Mouse (Mus musculus) limb, embryonic 13.5 days (tissue): ENCODE measurements at regions not wholly inside any gene's neighbourhood (a gene's known extent, or its start where the extent isn't known, plus 50 kb on each side); places are given as distances from the start of the nearest gene placed in this dataset.

Experiments
- ATAC-seq: fragments of 200-750 bp; cut with Nextera tagmentation; 2 replicates; pipeline ENCODE4 v1.8.0; 2017; ENCODE audit warnings: low read depth, moderate number of reproducible peaks, moderate TSS enrichment; ENCODE audit not compliant: low FRiP score
- H3K27ac ChIP-seq: fragments of 300-500 bp; sonication (generic); 2 replicates; pipeline ENCODE4 v1.5.1; 2015; ENCODE audit warnings: inconsistent platforms, mild to moderate bottlenecking, moderate library complexity
- H3K27me3 ChIP-seq: fragments of 300-500 bp; sonication (generic); 2 replicates; pipeline ENCODE4 v1.6.1; 2015; ENCODE audit warnings: mild to moderate bottlenecking, inconsistent platforms
- H3K36me3 ChIP-seq: fragments of 300-500 bp; sonication (generic); 2 replicates; pipeline ENCODE4 v1.6.1; 2015; ENCODE audit warnings: inconsistent platforms, mild to moderate bottlenecking, moderate library complexity
- H3K4me1 ChIP-seq: fragments of 300-500 bp; sonication (generic); 2 replicates; pipeline ENCODE4 v1.6.1; 2015; ENCODE audit warnings: inconsistent platforms
- H3K4me2 ChIP-seq: fragments of 300-500 bp; sonication (generic); replicated peaks from 2 replicates; pipeline ENCODE4 v1.6.1; 2015; ENCODE audit warnings: inconsistent platforms, mild to moderate bottlenecking, moderate library complexity
- H3K4me3 ChIP-seq: fragments of 300-500 bp; sonication (generic); 2 replicates; pipeline ENCODE4 v1.5.1; 2015; ENCODE audit warnings: moderate library complexity, mild to moderate bottlenecking, inconsistent platforms
- H3K9ac ChIP-seq: fragments of 300-500 bp; sonication (generic); 2 replicates; pipeline ENCODE4 v1.6.1; 2015; ENCODE audit warnings: mild to moderate bottlenecking, inconsistent platforms
- H3K9me3 ChIP-seq: fragments of 300-500 bp; sonication (generic); 2 replicates; pipeline ENCODE4 v1.6.1; 2016; ENCODE audit warnings: inconsistent platforms
- WGBS: fragments of 180-500 bp; shearing (Covaris S2); methylation state at CpG from one replicate; pipeline ENCODE4 v1.1.7; 2015; 5-methylcytosine and 5-hydroxymethylcytosine counted together

DNA sequence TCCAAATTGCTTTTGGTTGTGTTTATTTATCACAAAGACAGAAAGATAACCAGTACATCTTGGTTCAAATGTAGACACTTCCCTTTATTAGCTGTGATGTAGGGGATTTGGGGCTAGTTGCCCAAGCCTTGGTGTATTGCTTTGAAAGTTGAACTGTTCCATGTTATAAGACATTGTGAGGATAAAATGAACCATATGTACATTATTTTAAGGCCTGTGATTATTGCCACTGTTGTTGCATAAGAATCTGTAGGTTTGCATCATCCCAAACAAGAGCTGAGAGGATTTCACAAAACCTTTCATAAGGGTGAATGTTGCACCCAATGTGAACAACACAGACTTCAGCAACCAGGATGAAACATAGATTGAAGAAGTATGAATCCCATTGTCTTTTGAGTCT, 145.7 kb upstream of the Tnfaip3 start:
- Histone ChIP-seq H3K4me3 (no peak overlapping the region), H3K9me3 (no peaks in the 10 kb centered on the region), H3K27ac (no peak overlapping the region), H3K36me3 (no peaks in the 10 kb centered on the region), H3K9ac (no peak overlapping the region), H3K4me1 (no peaks in the 10 kb centered on the region), H3K27me3 (no peaks in the 10 kb centered on the region), H3K4me2 (no peak overlapping the region)
- ATAC-seq, result no peak

DNA sequence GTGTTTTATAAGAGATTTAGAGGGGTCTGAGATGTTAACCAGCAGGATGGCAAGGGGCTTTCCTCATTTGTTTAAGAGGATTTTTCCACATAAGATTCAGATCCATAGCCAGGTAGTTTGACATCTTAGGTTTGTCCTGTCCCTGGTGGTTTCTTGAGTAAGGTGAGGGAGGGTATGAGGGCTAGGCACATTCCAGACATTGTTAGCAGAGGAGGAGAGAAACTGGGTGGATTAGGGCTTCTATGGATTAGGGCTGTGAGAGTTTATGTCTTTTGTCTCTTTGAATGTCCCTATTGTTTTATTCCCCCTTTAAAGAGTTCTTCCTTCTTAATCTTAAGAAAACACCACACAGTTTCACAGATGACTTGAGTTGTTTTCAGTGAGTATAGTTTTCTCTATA, 138.6 kb upstream of the Tnfaip3 start:
- H3K9me3 ChIP-seq, result no peaks in the 10 kb centered on the region
- H3K4me2 ChIP-seq, result no peak overlapping the region
- H3K36me3 ChIP-seq, result no peaks in the 10 kb centered on the region
- no peak overlapping the region for H3K9ac ChIP-seq
- ATAC-seq, result no peak
- no peak overlapping the region for H3K27ac ChIP-seq
- H3K4me3 ChIP-seq, result no peak overlapping the region
- H3K27me3 ChIP-seq, result no peaks in the 10 kb centered on the region
- H3K4me1 ChIP-seq, result no peaks in the 10 kb centered on the region

DNA sequence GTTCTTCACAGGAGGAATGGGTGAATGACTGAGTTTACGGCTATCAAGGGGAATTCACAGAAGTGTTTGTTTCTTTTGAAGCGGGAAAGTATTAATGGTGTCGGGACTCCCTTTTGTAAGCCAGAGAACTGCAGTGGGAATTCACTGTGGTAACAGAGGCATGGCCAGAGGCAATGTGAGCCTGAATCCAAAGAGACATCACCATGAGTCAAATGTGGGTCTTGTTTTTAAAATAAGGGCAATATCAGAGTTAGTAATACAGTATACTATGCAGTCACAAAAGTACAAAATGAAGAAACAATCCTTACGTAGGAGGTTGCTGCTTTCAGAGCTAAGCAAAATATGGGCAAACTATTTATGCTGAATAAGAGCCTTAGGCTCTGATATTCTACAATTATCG, 137.3 kb upstream of the Tnfaip3 start:
- ATAC-seq, result no peak
- Histone ChIP-seq H3K9ac (no peak overlapping the region), H3K4me3 (no peak overlapping the region), H3K9me3 (no peaks in the 10 kb centered on the region), H3K36me3 (no peaks in the 10 kb centered on the region), H3K27me3 (no peaks in the 10 kb centered on the region), H3K4me2 (no peak overlapping the region), H3K4me1 (no peaks in the 10 kb centered on the region), H3K27ac (no peak overlapping the region)
- WGBS, result 74% methylated on average over 5 of the region's 5 CpGs

DNA sequence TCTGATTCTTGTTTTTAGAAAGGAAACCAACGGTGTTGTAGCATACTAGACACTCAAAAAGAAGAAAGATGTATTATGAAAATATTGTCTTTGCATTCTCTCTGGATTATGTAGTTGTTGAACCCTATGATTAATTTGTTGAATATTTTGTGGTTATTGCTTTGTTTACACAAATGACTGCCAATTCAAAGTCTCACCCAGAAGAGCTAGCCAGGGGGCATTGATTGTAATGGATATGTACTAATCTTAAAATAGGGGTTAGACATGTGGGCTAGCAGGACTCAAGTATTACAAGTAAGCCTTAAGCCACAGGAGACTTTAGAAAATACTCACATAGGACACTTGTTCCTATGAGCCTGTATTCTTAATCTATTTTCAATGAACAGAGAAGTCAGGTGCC, 135.3 kb upstream of the Tnfaip3 start:
- no peak overlapping the region for H3K4me3 ChIP-seq
- H3K36me3 ChIP-seq, result no peaks in the 10 kb centered on the region
- H3K4me2 ChIP-seq, result no peak overlapping the region
- no peaks in the 10 kb centered on the region for H3K4me1 ChIP-seq
- WGBS, result 87% methylated on average over 1 of the region's 1 CpGs
- H3K9ac ChIP-seq, result no peak overlapping the region
- H3K27ac ChIP-seq, result no peak overlapping the region
- H3K9me3 ChIP-seq, result no peaks in the 10 kb centered on the region
- no peak for ATAC-seq
- H3K27me3 ChIP-seq, result no peaks in the 10 kb centered on the region

DNA sequence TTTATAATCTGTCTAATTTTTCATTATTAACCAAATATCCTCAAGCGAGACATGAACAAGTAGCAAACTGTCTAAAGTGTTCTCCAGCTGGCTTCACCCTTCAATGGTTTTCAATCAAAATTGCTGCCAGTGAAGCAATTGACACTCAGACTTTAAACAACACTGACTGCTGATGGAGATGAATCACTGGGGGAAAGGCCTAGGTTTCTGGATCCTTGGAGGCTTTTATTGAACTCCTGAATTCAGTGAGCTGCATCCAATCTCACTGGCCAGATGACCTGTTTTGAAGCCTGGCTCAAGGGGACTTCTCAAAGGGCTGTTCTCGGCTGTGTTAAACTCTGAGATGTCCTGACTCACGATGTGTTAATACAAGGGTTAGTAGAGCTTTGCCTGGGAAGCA, 134.5 kb upstream of the Tnfaip3 start:
- no peaks in the 10 kb centered on the region for H3K4me1 ChIP-seq
- no peaks in the 10 kb centered on the region for H3K9me3 ChIP-seq
- H3K9ac ChIP-seq, result no peak overlapping the region
- 36% methylated on average over 3 of the region's 3 CpGs for WGBS
- no peaks in the 10 kb centered on the region for H3K36me3 ChIP-seq
- H3K4me3 ChIP-seq, result no peak overlapping the region
- no peaks in the 10 kb centered on the region for H3K27me3 ChIP-seq
- H3K4me2 ChIP-seq, result no peak overlapping the region
- no peak overlapping the region for H3K27ac ChIP-seq
- no peak for ATAC-seq

DNA sequence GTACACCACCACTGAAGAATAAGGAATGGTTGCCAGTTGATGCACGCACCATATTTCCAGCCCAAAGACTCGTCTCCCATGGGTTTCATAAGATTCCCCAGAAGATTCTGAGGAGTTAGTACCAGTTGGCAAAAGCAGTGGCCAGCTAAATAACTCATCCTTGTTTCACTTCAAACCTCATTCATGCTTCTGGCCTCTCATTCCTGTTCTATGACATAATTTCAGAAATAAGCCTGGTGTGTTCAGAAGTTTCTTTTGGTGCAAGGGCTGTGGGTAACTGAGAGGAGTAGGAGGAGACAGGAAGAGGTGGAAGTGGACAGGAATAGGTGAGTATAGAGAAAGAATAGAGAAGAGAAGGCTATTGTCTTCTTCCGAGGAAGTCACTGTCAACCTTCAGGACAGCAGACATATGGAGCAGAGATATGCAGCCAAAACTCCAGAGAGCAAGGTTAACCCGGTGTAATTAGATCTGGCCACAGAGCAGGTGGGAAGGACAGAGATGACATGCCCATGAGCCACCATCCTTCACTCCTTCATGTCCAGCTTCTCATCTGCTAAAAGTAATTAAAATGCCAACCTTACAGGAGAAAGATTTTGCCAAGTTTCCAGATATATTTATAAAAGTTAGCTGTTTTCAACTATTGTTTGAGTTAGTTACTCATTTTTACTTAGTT, 133.9 kb upstream of the Tnfaip3 start:
- WGBS, result 71% methylated on average over 4 of the region's 4 CpGs
- ATAC-seq, result no peak

DNA sequence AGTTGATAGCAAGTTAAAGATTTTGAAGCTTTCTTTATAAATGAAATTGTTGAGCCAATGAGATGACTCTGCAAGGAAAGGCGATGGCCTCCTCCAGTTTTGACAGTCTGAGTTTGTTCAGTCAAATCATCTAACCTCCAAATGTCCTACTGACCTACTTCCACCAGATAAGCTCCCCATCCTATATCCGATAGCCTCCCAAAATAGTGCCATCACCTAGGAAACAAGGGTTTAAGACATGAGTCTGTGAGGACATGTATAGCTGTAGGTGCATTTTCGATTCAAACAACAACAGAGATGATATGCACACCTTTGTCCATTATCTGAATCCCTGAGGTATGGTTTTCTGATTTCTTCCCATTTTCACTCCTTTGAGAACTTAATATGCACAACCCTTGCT, 126.0 kb upstream of the Tnfaip3 start:
- no peak overlapping the region for H3K9ac ChIP-seq
- no peak overlapping the region for H3K27ac ChIP-seq
- no peak for ATAC-seq
- H3K9me3 ChIP-seq, result no peaks in the 10 kb centered on the region
- no peaks in the 10 kb centered on the region for H3K4me1 ChIP-seq
- no peak overlapping the region for H3K4me3 ChIP-seq
- no peaks in the 10 kb centered on the region for H3K27me3 ChIP-seq
- H3K36me3 ChIP-seq, result no peaks in the 10 kb centered on the region
- WGBS, result 92% methylated on average over 3 of the region's 3 CpGs
- H3K4me2 ChIP-seq, result no peak overlapping the region

More for the DNA sequence above, 133.9 kb upstream of the Tnfaip3 start:
- Histone ChIP-seq H3K9me3 (no peaks in the 10 kb centered on the region), H3K4me3 (no peak overlapping the region), H3K27me3 (no peaks in the 10 kb centered on the region), H3K4me2 (no peak overlapping the region), H3K4me1 (no peaks in the 10 kb centered on the region), H3K36me3 (no peaks in the 10 kb centered on the region), H3K27ac (no peak overlapping the region), H3K9ac (no peak overlapping the region)

DNA sequence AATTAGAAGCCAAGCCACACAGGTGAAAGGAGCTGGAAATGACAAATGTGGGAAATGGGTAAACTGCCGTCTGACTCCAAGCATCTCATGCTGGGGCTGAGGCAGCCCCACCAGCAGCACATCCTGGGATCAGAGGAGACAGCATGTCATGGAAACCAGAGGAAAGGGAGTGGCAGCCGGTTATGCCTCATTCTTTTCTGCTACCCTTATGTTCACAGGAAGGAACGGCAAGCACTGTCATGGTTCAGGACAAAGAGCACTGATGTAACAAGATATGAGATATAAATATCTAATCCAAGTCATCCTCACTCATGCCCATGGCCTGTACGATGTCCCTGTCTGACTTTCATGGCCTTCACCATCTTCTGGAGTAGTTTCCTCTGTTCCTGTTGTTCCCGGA, 125.2 kb upstream of the Tnfaip3 start:
- Histone ChIP-seq H3K9me3 (no peaks in the 10 kb centered on the region), H3K27me3 (no peaks in the 10 kb centered on the region), H3K27ac (no peak overlapping the region), H3K4me1 (no peaks in the 10 kb centered on the region), H3K4me3 (no peak overlapping the region), H3K9ac (no peak overlapping the region), H3K4me2 (no peak overlapping the region), H3K36me3 (no peaks in the 10 kb centered on the region)
- ATAC-seq, result no peak
- 80% methylated on average over 5 of the region's 5 CpGs for WGBS

DNA sequence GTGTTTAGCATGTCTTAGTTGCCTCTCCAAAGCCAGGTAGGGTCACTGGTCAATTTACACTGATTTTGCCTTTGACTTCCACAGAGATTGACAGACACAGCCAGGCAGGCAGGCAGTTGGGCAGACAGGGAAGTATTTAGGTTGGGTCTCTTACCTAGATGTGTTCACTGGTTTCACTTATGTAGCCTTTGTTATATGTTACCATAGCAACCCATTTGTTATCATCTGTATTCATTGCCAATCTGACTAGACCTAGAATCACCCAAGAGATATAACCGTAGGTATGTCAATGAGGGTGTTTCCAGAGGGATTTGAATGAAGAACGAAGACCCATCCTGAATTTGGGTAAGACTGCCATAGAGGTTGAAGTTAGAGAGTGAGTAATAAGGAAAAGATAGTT, 123.8 kb upstream of the Tnfaip3 start:
- H3K9ac ChIP-seq, result no peak overlapping the region
- WGBS, result 86% methylated on average over 2 of the region's 2 CpGs
- H3K27me3 ChIP-seq, result no peaks in the 10 kb centered on the region

DNA sequence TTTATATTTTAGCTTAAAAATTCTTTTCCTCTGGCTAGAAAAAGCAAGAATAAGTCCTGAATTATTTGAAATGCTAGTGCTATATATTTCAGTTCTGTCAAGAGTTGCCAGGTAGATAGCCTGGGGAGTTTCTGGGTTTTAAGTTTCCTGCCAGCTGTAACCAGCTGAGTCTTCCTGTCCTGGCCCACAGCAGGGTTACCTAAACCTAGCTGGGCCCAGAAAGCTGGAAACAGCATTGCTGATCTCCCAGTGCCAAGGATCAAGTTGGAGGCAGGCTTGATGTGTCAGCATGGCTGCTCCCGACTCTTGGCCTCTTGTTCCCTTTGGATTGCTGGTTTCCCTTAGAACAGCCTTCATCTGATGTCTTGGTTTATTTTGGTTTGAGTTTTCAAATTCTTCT, 122.8 kb upstream of the Tnfaip3 start:
- ATAC-seq, result no peak
- Histone ChIP-seq H3K27ac (no peak overlapping the region), H3K4me3 (no peak overlapping the region), H3K4me2 (no peak overlapping the region), H3K9ac (no peak overlapping the region), H3K36me3 (no peaks in the 10 kb centered on the region), H3K9me3 (no peaks in the 10 kb centered on the region), H3K27me3 (no peaks in the 10 kb centered on the region), H3K4me1 (no peaks in the 10 kb centered on the region)
- WGBS, result 73% methylated on average over 1 of the region's 1 CpGs

More for the DNA sequence above, 123.8 kb upstream of the Tnfaip3 start:
- no peak for ATAC-seq
- no peaks in the 10 kb centered on the region for H3K9me3 ChIP-seq
- no peaks in the 10 kb centered on the region for H3K4me1 ChIP-seq
- no peak overlapping the region for H3K27ac ChIP-seq
- H3K4me2 ChIP-seq, result no peak overlapping the region
- no peak overlapping the region for H3K4me3 ChIP-seq
- H3K36me3 ChIP-seq, result no peaks in the 10 kb centered on the region

DNA sequence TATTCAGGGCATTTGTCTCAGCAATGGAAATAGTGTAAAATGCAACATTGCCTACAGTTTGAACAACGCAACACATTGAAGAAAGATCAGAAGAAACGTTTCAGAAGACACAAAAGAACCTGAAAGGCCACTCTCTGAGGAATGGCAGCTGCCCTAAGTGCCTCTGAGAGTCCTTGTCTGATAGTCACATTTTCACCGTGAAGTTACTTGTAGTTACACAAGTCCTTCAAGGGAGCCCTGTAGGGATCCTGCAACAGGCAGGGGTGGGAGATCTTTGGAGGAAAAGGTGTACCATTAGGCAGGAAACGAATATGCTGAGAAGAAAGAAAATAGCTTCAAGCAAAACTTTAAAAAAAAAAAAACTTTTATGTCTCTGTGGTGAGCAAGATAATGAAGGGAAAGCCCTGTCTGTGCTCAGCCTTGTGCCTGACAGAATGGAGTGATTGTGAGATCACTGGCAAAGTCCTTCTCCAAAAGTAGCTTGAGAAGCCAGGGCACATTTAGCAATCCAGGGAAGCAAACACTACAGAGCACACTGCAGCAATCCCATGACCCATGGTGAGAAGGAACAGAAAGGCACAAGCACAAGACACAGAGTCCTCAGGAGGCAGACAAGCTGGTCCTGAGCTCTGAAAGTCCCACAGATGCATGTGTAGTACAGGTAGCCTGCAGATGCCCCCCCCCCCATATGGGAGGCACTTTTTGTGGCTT, 112.3 kb upstream of the Tnfaip3 start:
- Histone ChIP-seq H3K9ac (no peak overlapping the region), H3K27me3 (no peaks in the 10 kb centered on the region), H3K4me3 (no peak overlapping the region), H3K27ac (no peak overlapping the region), H3K4me2 (no peak overlapping the region), H3K36me3 (no peaks in the 10 kb centered on the region), H3K9me3 (no peaks in the 10 kb centered on the region), H3K4me1 (peaks cover 4% of the 10 kb centered on the region; the same call in 1 of the 2 replicates)
- ATAC-seq, result no peak
- 55% methylated on average over 4 of the region's 4 CpGs for WGBS

DNA sequence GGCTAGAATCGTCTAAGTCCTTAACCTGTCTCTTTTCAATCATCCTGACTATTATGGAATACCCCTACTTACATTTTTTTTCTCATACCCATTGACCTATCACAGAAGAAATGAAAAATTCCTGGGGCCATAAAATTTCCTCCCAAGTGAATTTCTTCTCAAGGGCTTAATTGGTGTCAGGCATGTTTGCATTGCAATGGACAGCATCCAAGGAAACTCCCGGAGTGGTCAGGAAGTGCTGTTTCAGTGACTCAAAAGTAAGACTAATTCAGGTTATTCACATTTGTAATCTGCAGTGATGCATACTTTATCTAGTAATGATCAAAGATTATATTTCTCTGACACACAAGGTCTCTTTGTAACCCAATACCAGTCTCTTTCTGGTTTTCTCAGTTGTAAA, 111.5 kb upstream of the Tnfaip3 start:
- no peak for ATAC-seq
- Histone ChIP-seq H3K9me3 (no peaks in the 10 kb centered on the region), H3K27ac (no peak overlapping the region), H3K27me3 (no peaks in the 10 kb centered on the region), H3K4me2 (no peak overlapping the region), H3K9ac (no peak overlapping the region), H3K4me1 (peaks cover 4% of the 10 kb centered on the region; the same call in 1 of the 2 replicates), H3K4me3 (no peak overlapping the region), H3K36me3 (no peaks in the 10 kb centered on the region)
- 50% methylated on average over 2 of the region's 2 CpGs for WGBS

DNA sequence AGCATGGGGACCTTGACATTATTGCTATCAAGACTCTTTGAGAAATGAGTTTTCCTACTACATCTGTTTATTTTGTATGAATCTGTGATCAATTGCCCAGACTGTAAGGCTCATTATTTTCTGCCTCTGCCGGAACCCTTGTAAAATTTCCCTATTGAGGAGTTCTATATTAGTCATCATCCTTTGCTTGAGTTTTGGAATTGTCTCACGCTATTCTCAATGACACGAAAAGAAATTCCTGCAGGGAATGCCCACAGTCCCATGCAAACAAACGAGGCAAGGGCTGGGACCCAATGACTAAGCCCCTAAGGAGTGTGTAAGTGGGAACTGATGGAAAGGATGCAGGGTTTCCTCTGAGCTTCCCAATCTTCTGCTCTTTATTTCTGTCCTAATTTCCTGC, 111.0 kb upstream of the Tnfaip3 start:
- H3K9me3 ChIP-seq, result no peaks in the 10 kb centered on the region
- no peaks in the 10 kb centered on the region for H3K36me3 ChIP-seq
- no peak overlapping the region for H3K27ac ChIP-seq
- WGBS, result 63% methylated on average over 4 of the region's 4 CpGs
- H3K9ac ChIP-seq, result no peak overlapping the region
- ATAC-seq, result no peak
- H3K4me3 ChIP-seq, result no peak overlapping the region
- peaks cover 4% of the 10 kb centered on the region; the same call in 1 of the 2 replicates for H3K4me1 ChIP-seq
- H3K27me3 ChIP-seq, result no peaks in the 10 kb centered on the region
- no peak overlapping the region for H3K4me2 ChIP-seq
